Mouse (Mus musculus): ENCODE measurements at regions not wholly inside any gene's neighbourhood (a gene's known extent, or its start where the extent isn't known, plus 50 kb on each side); places are given as distances from the start of the nearest gene placed in this dataset.

GRCm38 (mm10) chr1:154086145-154086544 is 114.8 kb upstream of the Zfp648 start:
- no peak for DNase-seq

- DNase-seq, result no peak
Observed at GRCm38 (mm10) chr1:154089815-154090214, 111.2 kb upstream of the Zfp648 start.

GRCm38 (mm10) chr1:154090521-154091490 is 110.2 kb upstream of the Zfp648 start:
- DNase-seq, result no peak

- DNase-seq, result no peak
Observed at GRCm38 (mm10) chr1:154093549-154093948, 107.4 kb upstream of the Zfp648 start.

GRCm38 (mm10) chr1:154094357-154094756 is 106.6 kb upstream of the Zfp648 start:
- DNase-seq, result no peak

- DNase-seq, result no peak
Observed at GRCm38 (mm10) chr1:154096113-154096512, 104.9 kb upstream of the Zfp648 start.

- no peak for DNase-seq
Observed at GRCm38 (mm10) chr1:154096911-154097310, 104.1 kb upstream of the Zfp648 start.

GRCm38 (mm10) chr1:154097656-154098055 is 103.3 kb upstream of the Zfp648 start:
- peak; percentile 84 for DNase-seq

GRCm38 (mm10) chr1:154100556-154100955 is 100.4 kb upstream of the Zfp648 start:
- no peak for DNase-seq

GRCm38 (mm10) chr1:154101433-154101832 is 99.6 kb upstream of the Zfp648 start:
- no peak for DNase-seq

- no peak for DNase-seq
Observed at GRCm38 (mm10) chr1:154102191-154102590, 98.8 kb upstream of the Zfp648 start.

- peak; percentile 89 for DNase-seq
Observed at GRCm38 (mm10) chr1:154102871-154103596, 98.0 kb upstream of the Zfp648 start.

GRCm38 (mm10) chr1:154103597-154103923 is 97.4 kb upstream of the Zfp648 start:
- DNase-seq, result no peak

- DNase-seq, result no peak
Observed at GRCm38 (mm10) chr1:154104006-154104600, 96.9 kb upstream of the Zfp648 start.

GRCm38 (mm10) chr1:154104779-154105178 is 96.2 kb upstream of the Zfp648 start:
- DNase-seq, result no peak

GRCm38 (mm10) chr1:154112500-154112899 is 88.5 kb upstream of the Zfp648 start:
- DNase-seq, result peak; percentile 60

- no peak for DNase-seq
Observed at GRCm38 (mm10) chr1:154113291-154114050, 87.5 kb upstream of the Zfp648 start.

GRCm38 (mm10) chr1:154116188-154116710 is 84.7 kb upstream of the Zfp648 start:
- DNase-seq, result no peak

GRCm38 (mm10) chr1:154117346-154117687 is 83.7 kb upstream of the Zfp648 start:
- DNase-seq, result no peak

- peak; percentile 69 for DNase-seq
Observed at GRCm38 (mm10) chr1:154117688-154118373, 83.2 kb upstream of the Zfp648 start.

- DNase-seq, result no peak
Observed at GRCm38 (mm10) chr1:154118374-154119004, 82.5 kb upstream of the Zfp648 start.

- DNase-seq, result no peak
Observed at GRCm38 (mm10) chr1:154119611-154120010, 81.4 kb upstream of the Zfp648 start.

Measured in layer of hippocampus, adult 9-11 months (tissue).